Mouse (Mus musculus) olfactory bulb, adult 2 months (tissue): ENCODE data around the gene Slc30a6. TPM values are rescaled to one million over a fixed set of nuclear protein-coding genes. Genes with fewer than 3 reads are reported as not detected.

Source experiments
- H3K27ac ChIP-seq: fragments of 200-500 bp; 2 replicates; pipeline ENCODE4 v1.5.1; 2012; ENCODE audit warnings: low read depth, low read length; ENCODE audit not compliant: insufficient read depth
- H3K4me1 ChIP-seq: fragments of 200-500 bp; 2 replicates; pipeline ENCODE4 v1.6.1; 2012; ENCODE audit warnings: low read length; ENCODE audit not compliant: control insufficient read depth, insufficient read depth
- H3K4me3 ChIP-seq: fragments of 200-500 bp; 2 replicates; pipeline ENCODE4 v1.5.1; 2012; ENCODE audit warnings: mild to moderate bottlenecking, low read depth, low read length, moderate library complexity; ENCODE audit not compliant: insufficient read depth
- CTCF ChIP-seq: fragments of 200-500 bp; IDR thresholded peaks from 2 replicates; pipeline ENCODE4 v1.5.1; 2012; ENCODE audit warnings: low read depth, mild to moderate bottlenecking, low read length, moderate library complexity; ENCODE audit not compliant: insufficient read depth
- POLR2A ChIP-seq: fragments of 200-500 bp; IDR thresholded peaks from 2 replicates; pipeline ENCODE4 v1.6.1; 2012; ENCODE audit warnings: mild to moderate bottlenecking, low read depth, low read length, moderate library complexity; ENCODE audit not compliant: insufficient read depth
- WGBS: fragments of 180-500 bp; shearing (Covaris S2); methylation state at CpG from one replicate; pipeline ENCODE4 v1.1.7; 2018; 5-methylcytosine and 5-hydroxymethylcytosine counted together
- polyA plus RNA-seq: library from polyadenylated mRNA; stranded (reverse); fragments of >200 nt; gene quantifications from 2 replicates; pipeline ENCODE4 v1.2.4, GENCODE M21; 2012; ENCODE audit warnings: low replicate concordance; ENCODE audit not compliant: missing spikeins, insufficient read depth, insufficient read length

Slc30a6 gene
- polyA plus RNA-seq, 1 experiment: not detected

- WGBS: 92% methylated on average over 12 of the region's 12 CpGs
- Histone ChIP-seq H3K4me3 (no peak overlapping the region), H3K27ac (no peak overlapping the region), H3K4me1 (no peaks in the 10 kb centered on the region)
- TF ChIP-seq POLR2A: no peak
- no peak for TF ChIP-seq CTCF
Measured at GRCm38 (mm10) chr17:74402486-74403222, 7.2 kb downstream of the Slc30a6 start.

GRCm38 (mm10) chr17:74406487-74406886, 11.1 kb downstream of the Slc30a6 start:
- Histone ChIP-seq H3K4me3 (no peak overlapping the region), H3K4me1 (no peaks in the 10 kb centered on the region), H3K27ac (no peak overlapping the region)
- WGBS: 91% methylated on average over 8 of the region's 8 CpGs
- TF ChIP-seq POLR2A (no peak), CTCF (no peak)

GRCm38 (mm10) chr17:74409722-74410121, 14.3 kb downstream of the Slc30a6 start:
- no peaks in the 10 kb centered on the region for H3K4me1 ChIP-seq
- TF ChIP-seq CTCF: no peak
- TF ChIP-seq POLR2A: no peak
- H3K27ac ChIP-seq: no peak overlapping the region
- WGBS: 71% methylated on average over 4 of the region's 4 CpGs
- no peak overlapping the region for H3K4me3 ChIP-seq

- no peak overlapping the region for H3K4me3 ChIP-seq
- no peaks in the 10 kb centered on the region for H3K4me1 ChIP-seq
- H3K27ac ChIP-seq: no peak overlapping the region
- WGBS: 90% methylated on average over 8 of the region's 8 CpGs
- TF ChIP-seq POLR2A: no peak
- TF ChIP-seq CTCF: no peak
Measured at GRCm38 (mm10) chr17:74413324-74413723, 17.9 kb downstream of the Slc30a6 start.

GRCm38 (mm10) chr17:74414671-74415070, 19.3 kb downstream of the Slc30a6 start:
- TF ChIP-seq CTCF (no peak), POLR2A (no peak)
- 89% methylated on average over 1 of the region's 1 CpGs for WGBS
- Histone ChIP-seq H3K4me3 (no peak overlapping the region), H3K27ac (no peak overlapping the region), H3K4me1 (no peaks in the 10 kb centered on the region)

- Histone ChIP-seq H3K4me1 (no peaks in the 10 kb centered on the region), H3K4me3 (no peak overlapping the region), H3K27ac (no peak overlapping the region)
- WGBS: 93% methylated on average over 8 of the region's 8 CpGs
- no peak for TF ChIP-seq CTCF
- TF ChIP-seq POLR2A: no peak
Measured at GRCm38 (mm10) chr17:74416841-74417360, 21.5 kb downstream of the Slc30a6 start.

GRCm38 (mm10) chr17:74418171-74418570, 22.8 kb downstream of the Slc30a6 start:
- no peak overlapping the region for H3K4me3 ChIP-seq
- 68% methylated on average over 4 of the region's 4 CpGs for WGBS
- no peak overlapping the region for H3K27ac ChIP-seq
- TF ChIP-seq POLR2A (no peak), CTCF (no peak)
- H3K4me1 ChIP-seq: no peaks in the 10 kb centered on the region

- Histone ChIP-seq H3K4me3 (no peak overlapping the region), H3K4me1 (no peaks in the 10 kb centered on the region), H3K27ac (no peak overlapping the region)
- WGBS: 54% methylated on average over 2 of the region's 2 CpGs
- TF ChIP-seq POLR2A: no peak
Measured at GRCm38 (mm10) chr17:74420656-74421055, 25.2 kb downstream of the Slc30a6 start.

- Histone ChIP-seq H3K27ac (no peak overlapping the region), H3K4me1 (no peaks in the 10 kb centered on the region), H3K4me3 (no peak overlapping the region)
- no peak for TF ChIP-seq CTCF
- TF ChIP-seq POLR2A: no peak
- WGBS: 65% methylated on average over 12 of the region's 12 CpGs
Measured at GRCm38 (mm10) chr17:74424401-74425005, 29.1 kb downstream of the Slc30a6 start.
